Mouse (Mus musculus): Measurements from ENCODE around the gene Vps25. TPM values are rescaled to one million over a fixed set of nuclear protein-coding genes. Genes with fewer than 3 reads are reported as not detected.

The Vps25 gene
- 152 and 155 TPM in 2 replicates for polyA plus RNA-seq (2015; fragmentation: Nextera tagmentation; extraction: Ambion mirVana)

DNA sequence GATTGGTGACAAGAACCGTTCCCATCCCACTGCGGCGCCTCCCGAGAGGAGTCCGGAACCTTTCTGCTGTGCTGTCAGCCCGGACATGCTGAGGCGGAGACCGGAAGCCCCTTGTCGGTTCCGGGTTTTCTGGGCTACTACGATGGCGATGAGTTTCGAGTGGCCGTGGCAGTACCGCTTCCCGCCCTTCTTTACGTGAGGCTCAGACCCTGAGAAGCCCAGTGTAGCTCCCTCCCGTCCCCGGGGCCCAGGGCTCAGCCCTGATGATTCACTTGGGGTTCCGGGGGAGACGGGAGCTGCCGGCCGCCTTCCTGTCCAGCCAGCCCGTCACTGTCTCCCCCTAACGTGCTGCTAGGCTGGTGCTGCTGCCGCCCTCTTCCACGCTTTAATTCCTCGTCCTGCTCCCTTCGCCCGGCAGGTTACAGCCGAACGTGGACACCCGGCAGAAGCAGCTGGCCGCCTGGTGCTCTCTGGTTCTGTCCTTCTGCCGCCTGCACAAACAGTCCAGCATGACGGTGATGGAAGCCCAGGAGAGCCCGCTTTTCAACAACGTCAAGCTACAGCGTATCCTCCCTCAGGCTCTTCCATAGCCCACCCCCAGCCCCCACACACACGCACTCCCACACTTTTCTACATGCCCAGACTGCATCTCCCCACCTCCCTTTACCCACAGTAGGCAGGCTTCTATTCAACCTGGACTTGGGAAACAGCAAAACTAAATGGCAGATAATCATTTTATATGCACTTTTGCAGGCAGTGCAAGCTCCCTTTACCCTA lies at the start of gene Vps25:
TSS of gene Vps25 (plus strand) at position 95 of the 777 bp plus-strand sequence.
- no peaks in the 10 kb centered on the region for H3K36me3 ChIP-seq (ENCODE audit: control insufficient read depth, insufficient read depth, low read length)
- peak; percentile 83 for ATAC-seq
- H3K9ac ChIP-seq (ENCODE audit: low read depth, low read length), result peak within 1 kb of the TSS; percentile 90
- peak within 1 kb of the TSS; percentile 86 for H3K4me3 ChIP-seq (ENCODE audit: low read length)
- peak within 1 kb of the TSS; percentile 90 for H3K4me2 ChIP-seq (ENCODE audit: low read depth, low read length)
- H3K4me1 ChIP-seq (ENCODE audit: control insufficient read depth, insufficient read depth, low read length), result peaks cover 18% of the 10 kb centered on the region
- no peaks in the 10 kb centered on the region for H3K9me3 ChIP-seq (ENCODE audit: control insufficient read depth, low read length)
- peak within 1 kb of the TSS; percentile 89 for H3K27ac ChIP-seq (ENCODE audit: low read length)
- H3K27me3 ChIP-seq (replicated peaks; ENCODE audit: control insufficient read depth, insufficient read depth, low read length), result no peaks in the 10 kb centered on the region
- under 1% methylated on average over 40 of the region's 40 CpGs for WGBS

DNA sequence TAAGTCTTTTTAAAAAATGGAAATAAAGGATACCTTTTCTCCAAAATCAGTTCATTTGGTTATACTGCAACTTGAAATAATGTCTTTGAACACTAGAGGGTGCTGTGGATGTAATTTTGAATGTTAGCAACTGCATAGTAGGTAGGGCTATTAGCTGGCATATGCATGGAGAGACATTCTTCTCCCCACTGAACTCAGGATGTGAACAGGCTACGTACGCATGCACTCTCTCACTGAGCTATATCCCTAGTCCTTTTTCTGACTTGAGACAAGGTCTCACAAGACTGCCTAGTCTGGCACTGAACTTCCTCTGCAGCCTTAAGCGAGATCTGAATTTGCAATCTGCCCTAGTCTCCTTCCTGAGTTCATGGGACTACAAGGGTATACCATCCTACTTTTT lies 41.5 kb upstream of the Vps25 start:
- Histone ChIP-seq H3K4me2 (ENCODE audit: low read depth, low read length) (no peak overlapping the region), H3K9ac (ENCODE audit: low read depth, low read length) (no peak overlapping the region), H3K36me3 (ENCODE audit: control insufficient read depth, insufficient read depth, low read length) (peaks cover 10% of the 10 kb centered on the region; the same call in 1 of the 2 replicates), H3K27ac (ENCODE audit: low read length) (no peak overlapping the region), H3K27me3 (replicated peaks; ENCODE audit: control insufficient read depth, insufficient read depth, low read length) (no peaks in the 10 kb centered on the region), H3K4me3 (ENCODE audit: low read length) (no peak overlapping the region), H3K4me1 (ENCODE audit: control insufficient read depth, insufficient read depth, low read length) (no peaks in the 10 kb centered on the region), H3K9me3 (ENCODE audit: control insufficient read depth, low read length) (no peaks in the 10 kb centered on the region)
- 36% methylated on average over 3 of the region's 3 CpGs for WGBS
- ATAC-seq, result peak; percentile 76

DNA sequence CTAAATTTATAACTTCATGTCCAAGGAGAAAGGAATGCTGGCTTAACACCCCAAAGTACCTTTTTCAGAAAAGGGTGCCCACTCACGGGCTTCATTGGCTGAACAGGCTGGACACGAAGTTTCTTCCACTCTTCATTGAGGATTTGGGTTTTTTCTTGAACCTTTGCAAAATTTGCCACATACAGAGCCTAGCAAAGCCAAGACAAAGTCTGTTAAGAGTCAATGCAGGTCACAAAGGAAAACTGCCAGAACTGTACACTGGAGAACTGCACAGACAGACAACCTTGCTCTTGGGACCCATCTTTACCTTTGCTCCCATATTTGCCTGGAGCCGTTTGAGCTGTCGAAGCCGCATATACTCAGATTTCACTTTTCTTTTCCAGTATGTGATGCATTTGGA lies 36.6 kb upstream of the Vps25 start:
- no peak for ATAC-seq
- H3K4me2 ChIP-seq (ENCODE audit: low read depth, low read length), result no peak overlapping the region
- 92% methylated on average over 5 of the region's 5 CpGs for WGBS
- no peaks in the 10 kb centered on the region for H3K9me3 ChIP-seq (ENCODE audit: control insufficient read depth, low read length)
- no peak overlapping the region for H3K27ac ChIP-seq (ENCODE audit: low read length)
- no peaks in the 10 kb centered on the region for H3K27me3 ChIP-seq (replicated peaks; ENCODE audit: control insufficient read depth, insufficient read depth, low read length)
- H3K4me3 ChIP-seq (ENCODE audit: low read length), result no peak overlapping the region
- no peak overlapping the region for H3K9ac ChIP-seq (ENCODE audit: low read depth, low read length)
- peaks cover 10% of the 10 kb centered on the region; the same call in 1 of the 2 replicates for H3K36me3 ChIP-seq (ENCODE audit: control insufficient read depth, insufficient read depth, low read length)
- H3K4me1 ChIP-seq (ENCODE audit: control insufficient read depth, insufficient read depth, low read length), result peaks cover 7% of the 10 kb centered on the region

DNA sequence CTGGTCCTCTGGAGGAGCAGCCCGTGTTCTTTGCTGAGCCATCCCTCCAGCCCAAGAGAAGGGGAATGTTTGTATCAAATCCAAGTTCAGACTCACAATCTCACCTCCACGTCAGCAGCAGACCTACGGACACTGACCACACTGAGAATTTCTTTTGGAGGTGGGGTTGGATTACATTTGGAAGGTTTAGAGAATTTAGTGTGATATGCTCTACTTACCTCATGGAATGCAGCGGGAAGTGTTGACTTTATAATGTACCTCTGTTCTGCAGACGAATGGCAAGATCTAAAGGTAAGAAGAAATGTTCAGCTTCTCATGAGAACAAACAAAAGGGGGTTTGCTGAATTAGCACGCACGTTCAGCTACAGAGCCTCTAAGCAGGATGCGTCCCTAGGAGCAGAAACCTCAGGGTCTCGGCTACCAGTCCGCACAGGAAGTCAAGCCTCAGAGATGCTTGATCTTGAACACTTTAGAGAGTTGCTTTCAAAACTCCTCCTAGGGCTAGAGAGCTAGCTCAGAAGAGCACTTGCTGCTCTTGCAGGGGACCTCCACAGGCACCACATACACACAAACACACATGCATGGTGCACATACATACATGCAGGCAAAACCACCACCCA lies 35.0 kb upstream of the Vps25 start:
- ATAC-seq, result no peak
- 86% methylated on average over 10 of the region's 10 CpGs for WGBS
- Histone ChIP-seq H3K36me3 (ENCODE audit: control insufficient read depth, insufficient read depth, low read length) (peaks cover 9% of the 10 kb centered on the region; the same call in 1 of the 2 replicates), H3K9me3 (ENCODE audit: control insufficient read depth, low read length) (no peaks in the 10 kb centered on the region), H3K4me1 (ENCODE audit: control insufficient read depth, insufficient read depth, low read length) (peaks cover 7% of the 10 kb centered on the region), H3K27ac (ENCODE audit: low read length) (no peak overlapping the region), H3K9ac (ENCODE audit: low read depth, low read length) (no peak overlapping the region), H3K4me3 (ENCODE audit: low read length) (no peak overlapping the region), H3K27me3 (replicated peaks; ENCODE audit: control insufficient read depth, insufficient read depth, low read length) (no peaks in the 10 kb centered on the region), H3K4me2 (ENCODE audit: low read depth, low read length) (no peak overlapping the region)

DNA sequence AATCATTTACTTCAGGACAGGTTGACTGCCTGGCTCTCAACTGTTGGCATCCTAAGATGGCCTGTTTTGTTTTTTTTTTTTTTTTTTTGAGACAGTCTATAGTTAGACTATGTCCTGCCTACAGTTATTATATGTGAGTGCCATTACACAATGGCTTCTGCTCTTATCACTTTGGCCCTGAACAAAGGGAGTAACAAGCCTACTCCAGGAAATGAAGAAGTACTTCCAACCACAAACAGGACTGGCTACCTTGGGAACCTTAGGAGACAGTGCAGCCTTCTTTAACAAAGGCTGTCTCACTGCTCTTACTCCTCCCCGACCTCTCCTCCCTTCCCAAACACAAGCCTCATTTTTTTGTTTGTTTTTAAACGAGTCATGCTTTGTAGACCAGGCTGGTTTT lies 32.7 kb upstream of the Vps25 start:
- Histone ChIP-seq H3K4me3 (ENCODE audit: low read length) (no peak overlapping the region), H3K27ac (ENCODE audit: low read length) (peak overlapping the region; percentile 80), H3K36me3 (ENCODE audit: control insufficient read depth, insufficient read depth, low read length) (peaks cover 3% of the 10 kb centered on the region; the same call in 1 of the 2 replicates), H3K9ac (ENCODE audit: low read depth, low read length) (no peak overlapping the region), H3K4me1 (ENCODE audit: control insufficient read depth, insufficient read depth, low read length) (peaks cover 15% of the 10 kb centered on the region), H3K4me2 (ENCODE audit: low read depth, low read length) (no peak overlapping the region; the same call in 1 of the 2 replicates), H3K9me3 (ENCODE audit: control insufficient read depth, low read length) (no peaks in the 10 kb centered on the region), H3K27me3 (replicated peaks; ENCODE audit: control insufficient read depth, insufficient read depth, low read length) (no peaks in the 10 kb centered on the region)
- 39% methylated on average over 2 of the region's 2 CpGs for WGBS
- ATAC-seq, result peak; percentile 85

DNA sequence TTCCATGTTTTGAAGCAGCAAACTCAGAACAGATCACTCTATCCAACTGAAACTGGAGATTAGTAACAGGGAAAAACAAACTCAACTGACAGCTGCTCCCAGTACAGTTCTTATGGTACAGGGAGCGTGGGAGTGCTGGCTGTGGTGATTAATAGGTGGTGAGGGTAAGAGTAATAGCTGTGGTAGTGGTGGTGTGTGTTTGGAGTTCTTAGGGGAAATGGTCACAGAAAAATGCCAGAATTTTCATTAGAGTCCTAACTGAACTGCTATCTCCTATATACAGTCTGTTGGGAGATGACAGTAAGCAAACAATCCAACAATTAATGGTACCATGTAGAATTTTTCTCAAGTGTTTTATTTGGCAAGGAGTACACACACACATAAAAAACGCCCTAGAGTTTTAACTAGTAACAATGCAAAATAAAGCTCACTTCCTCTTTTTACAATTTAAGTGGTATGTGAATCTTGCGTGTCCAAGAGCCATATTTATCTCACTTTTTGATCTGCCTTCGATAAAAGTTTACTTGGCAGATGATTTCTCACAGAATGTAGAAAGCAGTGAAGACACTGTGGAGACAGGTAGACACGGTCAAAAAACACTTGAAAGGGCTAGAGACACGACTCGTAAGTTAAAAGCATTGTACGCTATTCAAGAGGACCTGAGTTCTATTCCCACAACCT lies 32.1 kb upstream of the Vps25 start:
- Histone ChIP-seq H3K9ac (ENCODE audit: low read depth, low read length) (no peak overlapping the region), H3K36me3 (ENCODE audit: control insufficient read depth, insufficient read depth, low read length) (peaks cover 3% of the 10 kb centered on the region; the same call in 1 of the 2 replicates), H3K4me1 (ENCODE audit: control insufficient read depth, insufficient read depth, low read length) (peaks cover 15% of the 10 kb centered on the region), H3K9me3 (ENCODE audit: control insufficient read depth, low read length) (no peaks in the 10 kb centered on the region), H3K4me2 (ENCODE audit: low read depth, low read length) (no peak overlapping the region), H3K4me3 (ENCODE audit: low read length) (no peak overlapping the region), H3K27me3 (replicated peaks; ENCODE audit: control insufficient read depth, insufficient read depth, low read length) (no peaks in the 10 kb centered on the region), H3K27ac (ENCODE audit: low read length) (peak overlapping the region; percentile 80)
- WGBS, result 76% methylated on average over 8 of the region's 8 CpGs
- no peak for ATAC-seq

DNA sequence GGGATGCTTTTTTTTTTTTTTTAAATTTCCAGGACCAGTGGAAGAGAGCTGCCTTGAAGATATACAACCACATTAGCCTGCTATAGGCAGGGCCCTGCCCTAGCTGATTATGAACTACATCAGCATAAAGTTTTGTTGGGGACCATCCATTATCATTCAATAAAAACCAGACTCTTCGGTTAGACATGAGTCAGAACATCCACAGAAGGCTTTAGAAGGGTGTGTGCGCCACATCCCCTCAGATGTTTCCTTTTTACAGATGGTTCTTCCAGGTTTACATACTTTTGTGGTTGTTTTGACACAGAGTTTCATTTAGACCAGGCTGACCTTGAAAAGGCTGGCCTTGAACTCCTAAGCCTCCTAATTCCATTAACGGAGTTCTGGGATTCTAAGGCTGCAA lies 29.2 kb upstream of the Vps25 start:
- H3K9ac ChIP-seq (ENCODE audit: low read depth, low read length), result no peak overlapping the region
- no peaks in the 10 kb centered on the region for H3K9me3 ChIP-seq (ENCODE audit: control insufficient read depth, low read length)
- H3K4me3 ChIP-seq (ENCODE audit: low read length), result no peak overlapping the region
- H3K27me3 ChIP-seq (replicated peaks; ENCODE audit: control insufficient read depth, insufficient read depth, low read length), result no peaks in the 10 kb centered on the region
- H3K27ac ChIP-seq (ENCODE audit: low read length), result no peak overlapping the region
- no peak overlapping the region for H3K4me2 ChIP-seq (ENCODE audit: low read depth, low read length)
- H3K36me3 ChIP-seq (ENCODE audit: control insufficient read depth, insufficient read depth, low read length), result no peaks in the 10 kb centered on the region
- peaks cover 17% of the 10 kb centered on the region for H3K4me1 ChIP-seq (ENCODE audit: control insufficient read depth, insufficient read depth, low read length)
- 79% methylated on average over 3 of the region's 3 CpGs for WGBS
- ATAC-seq, result no peak

DNA sequence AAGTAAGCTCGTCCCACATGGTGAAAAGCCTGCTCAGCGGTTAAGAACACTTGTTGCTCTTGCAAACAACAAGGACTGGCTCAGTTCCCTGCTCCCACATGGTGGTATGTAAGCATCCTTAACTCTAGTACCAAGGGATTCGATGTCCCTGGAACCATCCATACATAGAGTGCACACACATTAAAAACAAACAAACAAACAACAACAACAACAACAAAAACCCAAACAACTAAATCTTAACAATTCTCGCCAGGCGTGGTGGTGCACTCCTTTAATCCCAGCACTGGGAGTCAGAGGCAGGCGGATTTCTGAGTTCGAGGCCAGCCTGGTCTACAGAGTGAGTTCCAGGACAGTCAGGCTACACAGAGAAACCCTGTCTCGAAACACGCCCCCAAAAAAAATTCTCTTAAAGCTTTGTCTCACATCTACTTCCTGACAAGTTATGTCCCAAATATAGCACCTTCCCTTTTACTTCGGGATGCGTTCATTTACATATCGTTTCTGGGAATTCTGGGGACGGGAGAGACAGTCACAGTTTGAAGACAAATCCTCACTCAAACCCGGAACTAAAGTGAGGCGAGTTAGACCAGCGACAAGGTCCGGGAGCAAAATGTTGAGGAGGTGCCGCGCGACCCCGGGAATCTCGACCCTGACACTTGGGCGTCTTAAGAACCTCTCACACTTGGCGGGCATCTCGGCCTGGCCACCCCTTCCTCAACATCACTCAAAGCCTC lies 28.0 kb upstream of the Vps25 start:
- H3K9ac ChIP-seq (ENCODE audit: low read depth, low read length), result peak overlapping the region; percentile 88
- peaks cover 28% of the 10 kb centered on the region for H3K4me1 ChIP-seq (ENCODE audit: control insufficient read depth, insufficient read depth, low read length)
- H3K4me3 ChIP-seq (ENCODE audit: low read length), result peak overlapping the region; percentile 76
- H3K36me3 ChIP-seq (ENCODE audit: control insufficient read depth, insufficient read depth, low read length), result no peaks in the 10 kb centered on the region
- H3K27me3 ChIP-seq (replicated peaks; ENCODE audit: control insufficient read depth, insufficient read depth, low read length), result no peaks in the 10 kb centered on the region
- H3K4me2 ChIP-seq (ENCODE audit: low read depth, low read length), result peak overlapping the region; percentile 66
- no peaks in the 10 kb centered on the region for H3K9me3 ChIP-seq (ENCODE audit: control insufficient read depth, low read length)
- ATAC-seq, result no peak
- peak overlapping the region; percentile 62 for H3K27ac ChIP-seq (ENCODE audit: low read length)
- 18% methylated on average over 25 of the region's 25 CpGs for WGBS
